ENCODE assay signal across 21 mouse cellular contexts in genomic region chr7:28672786-28673185, GRCm38 (mm10). TPM values are rescaled to one million over a fixed set of nuclear protein-coding genes. Genes with fewer than 3 reads are reported as not detected.
"Had no signal": no experiment of that assay in that cellular context is flagged by ENCODE, and none has a peak within 500 bp of the region (broad histone marks: within the 10 kb centered on the region; RNA-seq: fewer than 3 reads in every experiment).

No protein-coding gene starts in this region.

RNA-seq across cellular contexts. Expression of gene Acp7, which starts 41.7 kb away (rescaled TPM):
- polyA plus RNA-seq: heart, embryonic 11.5 days; heart, embryonic 12.5 days; heart, embryonic 13.5 days; heart, embryonic 14.5 days; heart, embryonic 15.5 days; heart, embryonic 16.5 days; heart, postnatal 0 days; hindbrain, embryonic 10.5 days; hindbrain, embryonic 11.5 days; hindbrain, embryonic 12.5 days; hindbrain, embryonic 13.5 days; inflammation-experienced regulatory T-cells, adult 6 months; intestine, embryonic 14.5 days; intestine, embryonic 16.5 days; intestine, postnatal 0 days; kidney, adult 2 months; kidney, embryonic 14.5 days; kidney, embryonic 15.5 days; kidney, embryonic 16.5 days; kidney, postnatal 0 days; large intestine, adult 2 months had no signal
